Mouse (Mus musculus) MEL (cell line): ENCODE data around the gene Prdm15. TPM values are rescaled to one million over a fixed set of nuclear protein-coding genes. Genes with fewer than 3 reads are reported as not detected.

Experiments
- DNase-seq: peaks from one replicate; pipeline ENCODE4 v3.0.0; 2011; ENCODE audit warnings: low read depth, low spot score
- H3K27ac ChIP-seq: 2 replicates; pipeline ENCODE4 v1.5.1; 2012; ENCODE audit warnings: low read depth, mild to moderate bottlenecking, control low read depth, low read length, moderate library complexity; ENCODE audit not compliant: control insufficient read depth
- H3K27me3 ChIP-seq, 2 experiments: fragments of 150-350 bp in 1 of 2; sonication (generic) in 1 of 2; 2 replicates each; pipeline ENCODE4 v1.6.1; 2012; ENCODE audit warnings: low read length in 2 of 2, mild to moderate bottlenecking in 2 of 2, improper control_type of control experiment in 1 of 2, moderate library complexity in 1 of 2; ENCODE audit not compliant: insufficient read depth in 2 of 2, control insufficient read depth in 1 of 2
- H3K36me3 ChIP-seq, 2 experiments: 2 replicates each; pipeline ENCODE4 v1.6.1; 2012 to 2014; ENCODE audit warnings: low read length in 2 of 2, improper control_type of control experiment in 1 of 2, inconsistent platforms in 1 of 2, mild to moderate bottlenecking in 1 of 2; ENCODE audit not compliant: insufficient read depth in 2 of 2, control insufficient read depth in 1 of 2
- H3K4me1 ChIP-seq, 2 experiments: fragments of 150-350 bp in 1 of 2; sonication (generic) in 1 of 2; 2 replicates each; pipeline ENCODE4 v1.6.1; 2012; ENCODE audit warnings: low read length in 2 of 2, improper control_type of control experiment in 1 of 2, mild to moderate bottlenecking in 1 of 2; ENCODE audit not compliant: insufficient read depth in 2 of 2, control insufficient read depth in 1 of 2
- H3K4me3 ChIP-seq, 2 experiments: fragments of 150-350 bp in 1 of 2; sonication (generic) in 1 of 2; 2 replicates each; pipeline ENCODE4 v1.5.1; 2012; ENCODE audit warnings: low read depth in 2 of 2, low read length in 2 of 2, mild to moderate bottlenecking in 2 of 2, moderate library complexity in 2 of 2, control low read depth in 1 of 2, improper control_type of control experiment in 1 of 2; ENCODE audit not compliant: control insufficient read depth in 1 of 2, insufficient read depth in 1 of 2
- H3K79me2 ChIP-seq: 2 replicates; pipeline ENCODE4 v1.6.1; 2012; ENCODE audit warnings: mild to moderate bottlenecking, low read length, moderate library complexity; ENCODE audit not compliant: control insufficient read depth, poor library complexity, insufficient read depth
- H3K9ac ChIP-seq: 2 replicates; pipeline ENCODE4 v1.6.1; 2012; ENCODE audit warnings: low read depth, mild to moderate bottlenecking, control low read depth, low read length, moderate library complexity; ENCODE audit not compliant: control insufficient read depth, poor library complexity, severe bottlenecking
- H3K9me3 ChIP-seq: fragments of 150-350 bp; sonication (generic); replicated peaks from 2 replicates; pipeline ENCODE4 v1.6.1; 2012; ENCODE audit warnings: mild to moderate bottlenecking, low read length, improper control_type of control experiment, moderate library complexity; ENCODE audit not compliant: insufficient read depth
- BHLHE40 ChIP-seq: IDR thresholded peaks from 2 replicates; pipeline ENCODE4 v1.6.1; 2012; ENCODE audit warnings: low read depth, mild to moderate bottlenecking, inconsistent platforms, low read length, improper control_type of control experiment, borderline replicate concordance
- CHD1 ChIP-seq: IDR thresholded peaks from 2 replicates; pipeline ENCODE4 v1.6.1; 2012; ENCODE audit warnings: low read depth, mild to moderate bottlenecking, inconsistent platforms, low read length, improper control_type of control experiment
- CHD2 ChIP-seq: IDR thresholded peaks from 2 replicates; pipeline ENCODE4 v1.6.1; 2011; ENCODE audit warnings: low read length, improper control_type of control experiment
- CTCF ChIP-seq, 3 experiments: IDR thresholded peaks in 2 of 3; conservative IDR thresholded peaks in 1 of 3; 2 replicates each; pipeline ENCODE4 v1.5.1; 2011 to 2012; ENCODE audit warnings: low read length in 3 of 3, low read depth in 2 of 3, mild to moderate bottlenecking in 2 of 3, improper control_type of control experiment in 1 of 3, inconsistent platforms in 1 of 3, mixed read lengths in 1 of 3, moderate library complexity in 1 of 3; ENCODE audit not compliant: control insufficient read depth in 1 of 3, insufficient read depth in 1 of 3, poor library complexity in 1 of 3, severe bottlenecking in 1 of 3
- E2F4 ChIP-seq: IDR thresholded peaks from 2 replicates; pipeline ENCODE4 v1.6.1; 2011; ENCODE audit warnings: low read depth, low read length, improper control_type of control experiment, borderline replicate concordance
- ELF1 ChIP-seq: IDR thresholded peaks from 2 replicates; pipeline ENCODE4 v1.6.1; 2014; ENCODE audit warnings: low read depth, mild to moderate bottlenecking, inconsistent platforms, low read length, improper control_type of control experiment, moderate library complexity
- EP300 ChIP-seq, 2 experiments: IDR thresholded peaks; 2 replicates each; pipeline ENCODE4 v1.6.1; 2011; ENCODE audit warnings: improper control_type of control experiment in 2 of 2, low read length in 2 of 2, low read depth in 1 of 2, mild to moderate bottlenecking in 1 of 2
- ETS1 ChIP-seq: IDR thresholded peaks from 2 replicates; pipeline ENCODE4 v1.6.1; 2012; ENCODE audit warnings: low read depth, mild to moderate bottlenecking, inconsistent platforms, low read length, improper control_type of control experiment, moderate library complexity
- GABPA ChIP-seq: IDR thresholded peaks from 2 replicates; pipeline ENCODE4 v1.6.1; 2012; ENCODE audit warnings: low read depth, mild to moderate bottlenecking, inconsistent platforms, low read length, improper control_type of control experiment, moderate library complexity
- GATA1 ChIP-seq: IDR thresholded peaks from 2 replicates; pipeline ENCODE4 v1.6.1; 2011; ENCODE audit warnings: low read depth, low read length, improper control_type of control experiment
- KAT2A ChIP-seq: conservative IDR thresholded peaks from 2 replicates; pipeline ENCODE4 v1.6.1; 2012; ENCODE audit warnings: low read depth, low read length, improper control_type of control experiment, inconsistent platforms
- MAFK ChIP-seq: IDR thresholded peaks from 2 replicates; pipeline ENCODE4 v1.6.1; 2011; ENCODE audit warnings: low read depth, mild to moderate bottlenecking, low read length, improper control_type of control experiment, borderline replicate concordance
- MAZ ChIP-seq: IDR thresholded peaks from 2 replicates; pipeline ENCODE4 v1.6.1; 2012; ENCODE audit warnings: low read depth, mild to moderate bottlenecking, inconsistent platforms, low read length, improper control_type of control experiment
- MXI1 ChIP-seq: IDR thresholded peaks from 2 replicates; pipeline ENCODE4 v1.6.1; 2011; ENCODE audit warnings: mild to moderate bottlenecking, low read depth, low read length, improper control_type of control experiment
- MYB ChIP-seq: IDR thresholded peaks from 2 replicates; pipeline ENCODE4 v1.6.1; 2011; ENCODE audit warnings: mild to moderate bottlenecking, low read depth, low read length, improper control_type of control experiment
- MYC ChIP-seq: IDR thresholded peaks from 2 replicates; pipeline ENCODE4 v1.6.1; 2011; ENCODE audit warnings: low read depth, mild to moderate bottlenecking, low read length, improper control_type of control experiment, moderate library complexity
- NRF1 ChIP-seq: IDR thresholded peaks from 2 replicates; pipeline ENCODE4 v1.6.1; 2014; ENCODE audit warnings: low read depth, mild to moderate bottlenecking, inconsistent platforms, low read length, improper control_type of control experiment, moderate library complexity; ENCODE audit not compliant: poor library complexity, insufficient read depth, severe bottlenecking
- POLR2A ChIP-seq, 2 experiments: IDR thresholded peaks; 2 replicates each; pipeline ENCODE4 v1.6.1; 2011 to 2012; ENCODE audit warnings: low read length in 2 of 2, mild to moderate bottlenecking in 2 of 2, control low read depth in 1 of 2, improper control_type of control experiment in 1 of 2, low read depth in 1 of 2, moderate library complexity in 1 of 2; ENCODE audit not compliant: control insufficient read depth in 1 of 2, insufficient read depth in 1 of 2, poor library complexity in 1 of 2
- POLR2AphosphoS5 ChIP-seq: IDR thresholded peaks from 2 replicates; pipeline ENCODE4 v1.6.1; 2012; ENCODE audit warnings: low read depth, borderline replicate concordance, mild to moderate bottlenecking, inconsistent platforms, low read length, moderate library complexity, mixed read lengths
- RAD21 ChIP-seq: IDR thresholded peaks from 2 replicates; pipeline ENCODE4 v1.6.1; 2011; ENCODE audit warnings: mild to moderate bottlenecking, low read depth, low read length, improper control_type of control experiment
- SIN3A ChIP-seq: IDR thresholded peaks from 2 replicates; pipeline ENCODE4 v1.6.1; 2012; ENCODE audit warnings: low read length, improper control_type of control experiment, inconsistent platforms
- SMC3 ChIP-seq: IDR thresholded peaks from 2 replicates; pipeline ENCODE4 v1.6.1; 2011; ENCODE audit warnings: low read depth, low read length, improper control_type of control experiment
- TBP ChIP-seq: IDR thresholded peaks from 2 replicates; pipeline ENCODE4 v1.8.0; 2011; ENCODE audit warnings: low read depth, low read length, improper control_type of control experiment
- TCF12 ChIP-seq: IDR thresholded peaks from 2 replicates; pipeline ENCODE4 v1.6.1; 2014; ENCODE audit warnings: low read depth, mild to moderate bottlenecking, inconsistent platforms, low read length, improper control_type of control experiment, moderate library complexity
- USF1 ChIP-seq: IDR thresholded peaks from 2 replicates; pipeline ENCODE4 v1.6.1; 2014; ENCODE audit warnings: low read depth, mild to moderate bottlenecking, inconsistent platforms, low read length, improper control_type of control experiment, moderate library complexity
- ZC3H11A ChIP-seq: IDR thresholded peaks from 2 replicates; pipeline ENCODE4 v1.6.1; 2012; ENCODE audit warnings: low read depth, mild to moderate bottlenecking, inconsistent platforms, low read length, improper control_type of control experiment
- ZKSCAN1 ChIP-seq: IDR thresholded peaks from 2 replicates; pipeline ENCODE4 v1.6.1; 2012; ENCODE audit warnings: low read depth, mild to moderate bottlenecking, inconsistent platforms, low read length, improper control_type of control experiment, moderate library complexity
- polyA plus RNA-seq, 2 experiments: library from polyadenylated mRNA; stranded (reverse) in 1 of 2; unstranded in 1 of 2; fragments of >175 nt in 1 of 2; fragments of >200 nt in 1 of 2; gene quantifications; 2 replicates each; pipeline versions ENCODE4 v1.2.1 to v1.2.4; 2012; ENCODE audit warnings: low replicate concordance in 2 of 2, low read depth in 1 of 2; ENCODE audit not compliant: insufficient read length in 2 of 2, insufficient read depth in 1 of 2, missing spikeins in 1 of 2
- total RNA-seq: library from RNA; depleted of rRNA; stranded (reverse); fragments of 300-350 nt; gene quantifications from 2 replicates; pipeline ENCODE4 v1.2.3, GENCODE M21; 2012

Prdm15 gene
- total and polyA plus RNA-seq, 3 experiments: 10.7 to 12.0 TPM; not detected in 1

- H3K79me2 ChIP-seq: peaks cover 2% of the 10 kb centered on the region; the same call in 1 of the 2 replicates
- H3K9me3 ChIP-seq: no peaks in the 10 kb centered on the region
- peak; percentile 79 for DNase-seq
- no peaks in the 10 kb centered on the region for H3K4me1 ChIP-seq
- TF ChIP-seq GATA1 (no peak), POLR2AphosphoS5 (no peak), EP300 (IDR thresholded peaks at IDR 0.05; ENCODE audit: low read depth in 1 of 2, low read length in 2 of 2) (no peak), TCF12 (no peak), NRF1 (no peak), ZKSCAN1 (no peak), POLR2A (IDR thresholded peaks at IDR 0.05; ENCODE audit: control insufficient read depth in 1 of 2, insufficient read depth in 1 of 2, low read depth in 1 of 2, low read length in 2 of 2, poor library complexity in 1 of 2) (no peak), GABPA (no peak), TBP (no peak), SMC3 (peak; percentile 94), MXI1 (no peak), MAFK (no peak), KAT2A (no peak), RAD21 (peak; percentile 78), USF1 (no peak), BHLHE40 (no peak), CHD2 (no peak), CHD1 (no peak), MYB (no peak), MAZ (no peak), ELF1 (no peak), MYC (no peak), CTCF (IDR thresholded peaks at IDR 0.05 in 2 of 3, conservative IDR thresholded peaks at IDR 0.05 in 1 of 3; ENCODE audit: control insufficient read depth in 1 of 3, insufficient read depth in 1 of 3, low read depth in 2 of 3, low read length in 3 of 3, poor library complexity in 1 of 3, severe bottlenecking in 1 of 3) (peak; percentile 73 to 88 (median 87)), E2F4 (no peak), SIN3A (no peak), ZC3H11A (peak; percentile 70), ETS1 (no peak)
- no peak overlapping the region for H3K9ac ChIP-seq
- H3K4me3 ChIP-seq: no peak overlapping the region
- H3K27ac ChIP-seq: no peak overlapping the region
- H3K27me3 ChIP-seq: no peaks in the 10 kb centered on the region
- H3K36me3 ChIP-seq: no peaks in the 10 kb centered on the region
Observed at GRCm38 (mm10) chr16:97879134-97879533, 27.5 kb upstream of the Prdm15 start.
